Mouse (Mus musculus): ENCODE results near the gene Ikzf2.

Gene Ikzf2

GRCm38 (mm10) chr1:69533048-69533447 is 154.0 kb downstream of the Ikzf2 start:
- ChIA-PET POLR2A (no interaction called here), CTCF (no interaction called here)

GRCm38 (mm10) chr1:69528696-69529095 is 158.3 kb downstream of the Ikzf2 start:
- CTCF ChIA-PET = no interaction called here

GRCm38 (mm10) chr1:69521656-69522055 is 165.4 kb downstream of the Ikzf2 start:
- CTCF ChIA-PET = no interaction called here
- POLR2A ChIA-PET = no interaction called here

More at GRCm38 (mm10) chr1:69528696-69529095, 158.3 kb downstream of the Ikzf2 start:
- POLR2A ChIA-PET = no interaction called here

GRCm38 (mm10) chr1:69519356-69519755 is 167.7 kb downstream of the Ikzf2 start:
- ChIA-PET CTCF (no interaction called here), POLR2A (no interaction called here)

GRCm38 (mm10) chr1:69518012-69518411 is 169.0 kb downstream of the Ikzf2 start:
- ChIA-PET CTCF (no interaction called here), POLR2A (no interaction called here)

GRCm38 (mm10) chr1:69516144-69516543 is 170.9 kb downstream of the Ikzf2 start:
- ChIA-PET CTCF (no interaction called here), POLR2A (interaction anchor here in 1 of 4 experiments (0.7 kb wide), 1 partner anchor 125 kb away, joined by 3 read pairs; no protein-coding TSS in a partner anchor)

- ChIA-PET POLR2A (no interaction called here), CTCF (interaction anchor here in 1 of 4 experiments (0.7 kb wide), 1 partner anchor 59 kb away, joined by 9 read pairs; no protein-coding TSS in a partner anchor)
Measured at GRCm38 (mm10) chr1:69513595-69514250, 173.3 kb downstream of the Ikzf2 start.

- POLR2A ChIA-PET = interaction anchor here in 1 of 4 experiments (0.6 kb wide), 1 partner anchor 139 kb away, joined by 3 read pairs; no protein-coding TSS in a partner anchor
- CTCF ChIA-PET = no interaction called here
Measured at GRCm38 (mm10) chr1:69508275-69508674, 178.8 kb downstream of the Ikzf2 start.

GRCm38 (mm10) chr1:69507513-69507912 is 179.5 kb downstream of the Ikzf2 start:
- POLR2A ChIA-PET = no interaction called here
- CTCF ChIA-PET = no interaction called here

GRCm38 (mm10) chr1:69506615-69507159 is 180.4 kb downstream of the Ikzf2 start:
- ChIA-PET CTCF (no interaction called here), POLR2A (no interaction called here)

GRCm38 (mm10) chr1:69506011-69506410 is 181.0 kb downstream of the Ikzf2 start:
- ChIA-PET POLR2A (interaction anchor here in 1 of 4 experiments (0.6 kb wide), 1 partner anchor 33 kb away, joined by 4 read pairs; no protein-coding TSS in a partner anchor), CTCF (no interaction called here)

- CTCF ChIA-PET = no interaction called here
- POLR2A ChIA-PET = no interaction called here
Measured at GRCm38 (mm10) chr1:69500388-69500787, 186.7 kb downstream of the Ikzf2 start.

- ChIA-PET POLR2A (no interaction called here), CTCF (no interaction called here)
Measured at GRCm38 (mm10) chr1:69499652-69500051, 187.4 kb downstream of the Ikzf2 start.

- POLR2A ChIA-PET = no interaction called here
- CTCF ChIA-PET = interaction anchor here in 1 of 4 experiments (0.7 kb wide), 1 partner anchor 10 kb away, joined by 6 read pairs; no protein-coding TSS in a partner anchor
Measured at GRCm38 (mm10) chr1:69498862-69499306, 188.2 kb downstream of the Ikzf2 start.

- POLR2A ChIA-PET = no interaction called here
- CTCF ChIA-PET = no interaction called here
Measured at GRCm38 (mm10) chr1:69496055-69496454, 191.0 kb downstream of the Ikzf2 start.

GRCm38 (mm10) chr1:69493309-69494047 is 193.6 kb downstream of the Ikzf2 start:
- POLR2A ChIA-PET = no interaction called here
- CTCF ChIA-PET = interaction anchor here in 1 of 4 experiments (1.2 kb wide), 1 partner anchor 196 kb away, joined by 3 read pairs; no protein-coding TSS in a partner anchor

- ChIA-PET CTCF (no interaction called here), POLR2A (no interaction called here)
Measured at GRCm38 (mm10) chr1:69492013-69492412, 195.0 kb downstream of the Ikzf2 start.

- ChIA-PET POLR2A (no interaction called here), CTCF (interaction anchor here in 1 of 4 experiments (1.6 kb wide), 1 partner anchor 200 kb away, joined by 5 read pairs; no protein-coding TSS in a partner anchor)
Measured at GRCm38 (mm10) chr1:69489026-69489425, 198.0 kb downstream of the Ikzf2 start.

GRCm38 (mm10) chr1:69488625-69489024 is 198.4 kb downstream of the Ikzf2 start:
- POLR2A ChIA-PET = no interaction called here
- CTCF ChIA-PET = interaction anchor here in 1 of 4 experiments (1.6 kb wide), 1 partner anchor 200 kb away, joined by 5 read pairs; no protein-coding TSS in a partner anchor

Measured in embryonic stem cell, embryonic (primary cell).